Mouse (Mus musculus) layer of hippocampus, postnatal 36 days (tissue): Measurements from ENCODE around the gene Lgr6. TPM values are rescaled to one million over a fixed set of nuclear protein-coding genes. Genes with fewer than 3 reads are reported as not detected.
A peak's percentile ranks its signal among the peaks of the same experiment; 100 is the strongest.
"Not testable (repeated sequence)": the region's sequence is repeated elsewhere in the genome, so short reads cannot be mapped to it uniquely, and the experiment has no call there.

Experiments
- DNase-seq, 2 experiments: peaks; one replicate each; pipeline ENCODE4 v3.0.0; 2022
- total RNA-seq, 2 experiments: library from RNA; stranded (reverse); gene quantifications; 2 replicates each; pipeline ENCODE4 v1.2.3; 2021

The Lgr6 gene
- total RNA-seq, 2 experiments from 2014 or later = 1.7 to 1.8 TPM

DNA sequence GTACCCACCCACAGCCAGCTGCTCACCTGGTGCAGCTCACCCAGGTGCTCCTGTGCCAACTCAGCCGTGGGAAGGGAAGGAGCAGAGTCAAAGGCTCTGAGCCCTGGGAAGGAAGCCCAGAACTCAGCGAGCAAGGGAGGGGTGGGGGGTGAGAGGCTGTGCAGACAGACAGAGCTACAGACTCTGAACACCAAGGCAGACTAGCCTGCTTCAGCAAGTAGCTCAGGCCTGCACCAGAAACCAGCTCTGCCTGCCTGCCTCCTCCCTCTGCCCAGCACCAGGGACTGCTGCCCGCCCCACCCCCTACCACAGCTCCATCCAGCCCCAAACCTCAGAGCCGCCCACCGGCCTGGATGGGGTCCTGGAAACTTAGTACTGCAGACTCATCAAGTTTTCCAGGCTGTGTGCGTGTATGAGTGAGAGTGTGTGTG, 22.9 kb upstream of the Lgr6 start:
- no peak for DNase-seq

DNA sequence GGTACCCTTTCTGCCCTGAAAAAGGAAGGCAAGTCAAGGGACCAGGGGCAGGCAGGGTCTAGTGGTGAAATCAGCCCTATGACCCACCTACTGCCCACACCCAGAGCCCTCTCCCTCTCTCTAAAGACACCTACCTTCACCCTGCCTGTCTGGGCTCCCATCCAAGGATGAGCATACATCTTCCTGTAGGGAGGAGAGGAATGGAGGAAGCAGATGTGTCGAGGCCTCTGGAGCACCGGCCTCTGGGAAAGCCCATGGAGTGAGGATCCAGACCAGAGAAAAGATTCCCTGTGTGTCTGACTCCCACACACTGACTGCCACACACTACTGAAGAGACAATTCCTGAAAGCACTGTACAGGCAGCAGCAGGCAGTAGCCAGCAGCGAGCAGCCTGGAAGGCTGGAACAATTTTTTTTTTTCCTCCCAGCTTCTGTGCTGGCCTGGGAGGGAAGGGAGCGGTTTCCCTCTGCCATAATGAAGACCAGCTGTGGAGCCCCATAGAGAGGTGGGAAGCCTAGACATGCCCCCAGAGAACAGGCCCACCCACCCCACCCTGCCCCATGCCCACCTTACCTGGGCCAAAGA, 21.5 kb upstream of the Lgr6 start:
- no peak for DNase-seq

DNA sequence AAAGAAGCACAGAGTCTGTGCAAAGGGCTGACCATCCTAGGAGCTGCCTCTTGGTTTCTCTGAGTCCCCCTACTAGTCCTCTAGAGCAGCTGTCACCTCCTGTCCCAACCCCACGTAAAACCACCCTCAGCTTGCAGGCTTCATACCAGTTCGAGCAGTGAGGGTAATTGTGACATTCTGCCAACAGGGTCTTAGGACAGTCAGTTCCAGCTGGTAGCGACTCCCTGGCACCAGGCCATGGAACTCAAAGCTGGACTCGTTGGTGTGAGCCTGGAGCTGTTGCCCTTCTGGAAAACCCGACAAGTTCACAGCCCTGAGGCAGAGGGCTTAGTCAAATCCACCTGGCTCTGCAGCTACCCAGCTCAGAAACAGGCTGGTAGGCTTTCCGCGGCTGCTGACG, 20.9 kb upstream of the Lgr6 start:
- no peak for DNase-seq

DNA sequence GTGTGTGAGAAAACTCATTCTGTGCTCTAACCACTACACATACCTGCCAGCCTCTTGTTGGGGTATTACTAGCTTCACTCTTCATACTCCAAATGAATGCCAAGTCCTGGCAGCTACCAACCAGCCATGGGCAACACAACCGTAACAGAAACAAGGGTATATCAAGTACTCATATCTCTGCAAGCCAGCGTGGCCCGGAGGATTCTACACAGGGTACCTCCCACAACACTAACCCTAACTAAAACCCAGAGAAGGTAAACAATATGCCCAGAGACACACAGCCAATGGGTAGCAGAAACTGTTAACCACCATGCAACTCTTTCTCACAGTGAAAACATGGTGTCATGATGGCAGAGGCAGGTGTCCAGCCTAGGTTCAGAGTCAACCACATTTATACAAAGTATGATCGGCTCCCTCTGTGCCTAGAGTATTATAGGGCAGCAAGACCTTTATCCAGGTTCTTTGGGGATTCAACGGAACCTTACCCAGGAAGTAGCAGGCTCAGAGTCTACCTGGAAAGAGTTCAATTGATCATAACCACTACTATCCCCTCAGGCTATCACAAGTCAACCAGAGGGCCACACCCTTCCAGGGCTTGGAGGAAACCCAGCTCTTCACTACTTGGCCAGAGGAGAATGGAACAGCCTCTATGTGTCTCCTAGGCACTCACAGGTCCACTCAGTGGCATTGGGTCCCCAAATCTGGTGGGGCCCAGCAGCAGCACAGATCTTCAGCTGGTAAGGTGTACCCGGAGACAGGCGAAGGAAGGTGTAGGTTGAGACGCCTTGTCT, 19.7 kb upstream of the Lgr6 start:
- DNase-seq = no peak

DNA sequence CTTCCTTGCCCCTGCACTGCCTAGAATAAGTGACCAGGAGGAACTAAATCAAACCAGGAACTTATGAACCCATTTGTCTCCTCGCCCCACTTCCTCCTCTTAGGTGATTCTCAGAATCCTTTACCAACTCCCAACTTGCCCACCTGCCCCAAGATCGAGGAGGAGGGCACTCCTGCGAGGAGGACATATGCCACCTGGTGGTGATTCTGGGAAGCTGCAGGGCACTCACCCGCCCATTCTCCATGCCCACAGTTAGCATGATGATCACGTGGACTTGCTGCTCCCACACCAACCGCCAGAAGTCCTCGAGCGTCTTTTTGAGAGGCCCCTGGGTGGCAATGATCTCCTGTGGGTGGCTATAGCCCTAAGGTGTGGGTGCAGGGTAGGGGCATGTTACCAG, 7.6 kb upstream of the Lgr6 start:
- DNase-seq = no peak

DNA sequence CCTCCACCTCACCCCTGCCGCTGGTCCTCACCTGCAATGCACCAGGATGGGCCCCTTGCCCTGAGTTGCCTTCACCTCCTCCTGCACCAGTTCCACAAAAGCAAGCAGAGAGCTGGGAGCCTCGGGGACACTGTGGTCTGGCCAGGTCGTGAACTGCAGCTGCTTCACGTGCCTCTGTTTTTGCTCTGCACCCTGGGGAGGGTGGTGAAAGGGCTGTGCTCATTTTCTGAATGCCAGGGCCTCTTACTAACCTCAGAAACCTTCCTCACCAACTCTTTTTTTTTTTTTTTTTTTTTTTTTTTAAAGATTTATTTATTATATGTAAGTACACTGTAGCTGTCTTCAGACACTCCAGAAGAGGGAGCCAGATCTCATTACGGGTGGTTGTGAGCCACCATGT, 6.2 kb upstream of the Lgr6 start:
- DNase-seq = not testable (repeated sequence)

DNA sequence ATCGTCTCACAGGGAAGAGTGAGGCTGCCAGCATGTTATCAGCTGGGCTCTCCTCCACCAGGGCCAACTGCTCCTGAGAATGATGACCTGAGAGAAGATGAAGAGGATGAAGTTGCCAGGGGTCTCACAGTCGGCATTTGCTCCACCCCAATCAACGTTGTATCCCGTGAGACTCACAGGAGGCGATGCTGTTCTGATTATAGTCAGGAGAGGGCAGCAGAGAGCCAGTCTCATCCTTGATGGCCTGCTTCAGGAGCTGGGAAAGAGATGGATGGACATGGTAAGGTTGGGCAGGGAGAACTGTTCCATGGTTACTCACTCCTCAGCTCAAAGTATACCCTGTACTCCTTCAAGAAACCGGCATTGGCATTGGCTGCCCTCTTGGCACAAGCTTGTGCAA, 5.0 kb upstream of the Lgr6 start:
- DNase-seq = peak; percentile 60 to 70

DNA sequence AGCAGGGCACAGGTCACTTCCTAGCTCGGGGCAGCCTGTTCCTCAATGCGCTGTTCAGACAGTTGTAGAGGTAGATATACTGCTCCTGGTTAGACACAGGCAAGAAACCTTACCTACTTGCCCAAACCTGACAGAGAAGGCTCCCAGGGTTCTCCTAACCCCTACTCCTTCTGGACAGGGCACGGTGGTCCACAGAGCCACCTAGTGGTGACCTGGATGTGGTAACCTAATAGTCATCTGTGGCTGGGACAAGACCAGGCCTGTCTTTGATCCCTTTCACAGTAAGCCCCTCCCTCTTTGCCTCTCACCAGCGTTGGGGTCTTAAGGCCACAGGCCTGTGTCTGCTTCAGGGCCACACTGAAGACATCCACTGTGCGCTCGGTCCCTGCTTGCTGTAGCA, 3.5 kb upstream of the Lgr6 start:
- no peak for DNase-seq

DNA sequence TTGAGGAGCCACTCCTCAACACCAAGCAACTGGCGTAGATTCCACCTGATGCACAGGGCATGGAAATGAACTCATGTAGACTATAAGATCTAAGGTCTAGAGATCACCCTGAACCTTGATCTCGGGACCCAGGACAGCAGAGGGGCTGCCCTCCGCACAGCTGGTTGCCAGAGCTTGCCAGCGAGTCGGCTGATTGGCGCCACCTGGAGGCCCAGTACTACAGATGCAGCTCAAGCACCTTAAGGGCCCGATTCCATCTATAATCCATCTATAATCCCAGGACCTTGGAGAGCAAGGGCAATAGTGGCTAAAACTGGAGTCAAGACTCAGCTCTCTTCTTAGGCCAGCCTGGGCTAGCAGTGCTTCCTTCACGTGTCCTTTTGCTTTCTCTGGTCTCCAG, 875 bp upstream of the Lgr6 start:
- peak; percentile 49 to 52 for DNase-seq

DNA sequence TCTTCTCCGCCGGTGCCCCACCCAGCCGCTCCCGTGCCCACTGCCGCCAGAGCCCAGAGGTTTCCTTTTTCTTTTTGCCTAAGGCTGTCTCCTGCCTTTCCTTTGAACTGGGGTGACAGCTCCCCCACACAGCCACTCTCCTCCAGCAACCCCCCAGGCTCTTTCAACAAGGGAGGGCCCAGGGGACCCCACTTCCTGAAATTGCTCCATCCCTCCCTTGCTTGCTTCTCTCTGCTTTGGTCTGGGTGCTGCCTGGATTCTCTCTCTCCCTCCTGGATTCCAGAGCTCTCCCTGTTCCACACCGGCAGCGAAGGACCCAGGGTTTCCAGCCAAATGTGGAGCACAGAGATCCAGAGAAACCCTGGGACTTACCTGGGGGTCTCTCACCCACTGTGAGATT, 4.7 kb downstream of the Lgr6 start:
- no peak for DNase-seq

DNA sequence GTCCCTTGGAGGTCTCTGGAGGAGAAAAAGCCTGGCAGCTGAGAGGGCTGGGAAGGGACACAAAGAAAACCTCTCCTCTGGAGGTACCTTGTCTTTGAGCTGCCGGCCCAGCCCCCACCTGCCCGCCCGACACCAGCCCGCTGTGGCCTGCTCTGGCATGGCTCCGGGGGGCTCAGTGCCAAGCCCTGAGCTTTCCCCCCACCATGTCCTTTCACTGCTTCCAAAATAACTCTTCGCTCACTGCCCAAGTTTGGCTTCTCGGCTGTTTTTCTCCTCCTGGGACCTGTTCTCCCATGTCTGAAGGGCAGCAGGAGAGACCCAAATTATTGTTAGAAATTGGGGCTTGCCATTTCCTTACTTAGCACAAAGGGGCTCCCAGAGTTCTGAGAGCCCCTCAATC, 6.6 kb downstream of the Lgr6 start:
- DNase-seq = peak in 1 of 2 experiments; percentile 46

DNA sequence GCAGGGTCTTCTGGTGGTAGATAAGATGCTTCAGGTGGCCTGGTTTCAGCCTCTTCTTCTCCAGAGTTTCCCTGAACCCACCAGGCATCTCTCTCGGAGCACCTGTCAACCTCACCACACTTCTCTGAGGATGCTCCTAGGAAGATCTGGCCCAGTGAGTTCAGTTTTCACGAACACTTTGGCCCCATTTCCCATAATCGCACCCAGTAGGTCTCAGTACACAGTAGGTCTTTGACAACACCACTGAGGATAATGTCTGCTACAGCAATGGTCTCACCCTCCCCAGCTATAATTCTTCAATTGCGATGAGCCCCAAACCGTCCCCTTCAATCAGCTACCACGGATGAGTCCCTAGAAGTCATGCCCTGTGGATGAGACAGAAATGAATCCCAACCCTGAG, 7.6 kb downstream of the Lgr6 start:
- no peak for DNase-seq

DNA sequence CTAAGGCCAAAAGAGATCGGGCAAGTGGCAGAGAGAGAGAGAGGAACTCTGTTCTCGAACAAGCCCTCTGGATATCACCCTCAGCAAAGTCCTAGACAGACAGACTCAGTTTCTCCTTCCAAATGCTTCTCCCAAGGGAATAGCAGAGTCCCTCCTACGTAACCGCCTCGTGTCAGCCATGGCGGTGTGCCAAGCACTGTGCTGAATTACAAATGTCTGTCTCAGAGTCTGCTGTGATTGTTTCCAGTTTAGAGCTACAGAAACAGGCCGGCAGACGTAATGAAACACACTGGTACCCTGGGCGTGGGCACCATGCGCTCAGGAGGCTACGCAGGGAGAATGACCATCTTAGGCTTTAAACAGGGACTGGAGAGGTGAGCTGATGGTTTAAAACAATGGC, 8.8 kb downstream of the Lgr6 start:
- DNase-seq = peak; percentile 76

DNA sequence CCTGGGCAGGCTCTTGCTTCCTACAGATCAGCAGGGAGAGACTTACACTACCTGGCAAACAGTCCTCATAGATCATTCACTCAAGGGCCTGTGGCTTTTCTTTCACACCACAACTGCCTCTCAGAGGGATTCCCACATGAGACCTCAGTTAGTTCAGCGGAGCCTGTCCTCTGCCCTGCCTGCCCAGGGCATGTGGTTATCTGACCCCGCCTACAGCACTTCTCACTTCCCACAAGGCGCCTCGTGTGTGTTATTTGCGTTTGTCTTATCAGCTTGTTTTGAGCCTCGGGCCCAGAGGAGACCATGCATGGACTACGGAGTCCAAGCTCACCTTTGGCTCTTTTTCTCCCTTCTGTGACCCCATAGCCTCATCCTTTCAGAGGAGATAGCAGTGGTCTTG, 9.9 kb downstream of the Lgr6 start:
- DNase-seq = no peak

DNA sequence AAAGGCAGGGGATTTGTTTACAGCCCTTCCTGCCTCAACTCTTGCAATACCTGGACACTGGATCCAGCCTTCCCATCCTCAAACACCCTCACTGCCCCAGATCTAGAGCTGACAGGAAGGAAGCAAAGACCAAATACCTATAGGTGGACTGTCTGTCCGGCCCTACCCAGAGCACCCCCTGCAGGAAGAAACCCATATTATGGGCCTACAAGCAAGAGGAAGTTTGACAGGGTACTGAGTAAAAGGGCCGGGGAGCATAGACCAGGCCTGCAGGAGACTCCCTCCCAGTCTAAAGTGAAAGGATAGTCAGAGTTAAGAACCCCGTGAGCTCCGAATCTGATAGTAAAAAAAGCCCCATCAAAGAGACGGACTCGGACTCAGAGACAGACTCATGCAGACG, 10.4 kb downstream of the Lgr6 start:
- DNase-seq = no peak

DNA sequence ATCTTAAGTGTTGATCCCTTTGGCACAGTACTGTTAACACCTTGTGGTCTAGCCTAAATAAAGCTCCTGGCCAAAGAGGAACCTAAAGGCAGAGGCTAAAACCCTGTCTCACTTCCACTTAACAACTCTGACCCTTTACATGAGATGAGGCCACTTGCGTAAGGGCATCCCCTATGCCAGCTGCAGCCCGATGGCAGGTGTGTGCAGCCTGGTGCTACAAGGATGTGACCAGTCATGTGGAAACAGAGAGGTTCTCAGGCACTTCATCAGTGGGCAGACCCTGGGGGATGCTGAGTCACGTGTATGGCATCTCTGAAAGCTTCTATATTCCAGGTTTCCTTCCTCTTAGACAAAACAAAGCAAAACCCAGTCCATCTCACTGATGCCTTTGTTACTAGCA, 14.2 kb downstream of the Lgr6 start:
- no peak for DNase-seq

DNA sequence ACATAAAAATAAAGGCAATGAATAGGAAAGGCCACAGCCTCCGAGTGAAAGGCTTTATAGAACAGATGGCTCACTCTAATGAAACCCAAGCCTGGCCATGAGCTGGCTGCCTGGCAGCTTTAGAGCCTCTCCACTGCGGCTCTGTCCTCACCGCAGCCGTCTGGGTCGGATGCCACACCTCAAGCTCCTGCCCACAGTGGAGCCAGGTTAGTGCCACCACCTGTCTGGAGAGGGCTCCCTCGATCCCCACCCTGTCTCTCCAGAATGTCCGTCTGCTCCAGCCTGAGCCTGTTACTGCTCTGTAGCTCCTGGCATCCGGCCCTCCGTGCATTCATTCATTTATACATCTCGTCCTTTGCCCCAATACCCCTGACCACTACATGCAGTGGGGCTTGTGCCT, 15.4 kb downstream of the Lgr6 start:
- DNase-seq = no peak

DNA sequence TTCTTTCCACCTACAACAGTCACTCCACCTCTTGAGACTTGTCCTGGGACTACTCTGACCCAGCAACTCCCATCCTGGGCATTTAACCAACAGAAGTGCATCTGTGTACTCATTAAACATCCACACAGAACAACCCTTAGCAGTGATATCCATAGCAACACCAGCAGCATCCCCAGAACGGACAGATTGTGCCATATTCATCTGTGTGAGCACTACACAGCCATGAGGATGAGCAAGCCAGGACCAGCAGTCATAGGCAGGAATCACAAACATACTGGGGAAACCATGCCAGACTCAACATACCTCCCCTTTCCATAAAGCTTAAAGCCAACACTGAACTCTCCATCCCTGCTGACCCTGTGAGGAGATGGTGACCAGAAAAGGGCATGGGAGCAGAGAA, 17.7 kb downstream of the Lgr6 start:
- peak; percentile 56 to 59 for DNase-seq

DNA sequence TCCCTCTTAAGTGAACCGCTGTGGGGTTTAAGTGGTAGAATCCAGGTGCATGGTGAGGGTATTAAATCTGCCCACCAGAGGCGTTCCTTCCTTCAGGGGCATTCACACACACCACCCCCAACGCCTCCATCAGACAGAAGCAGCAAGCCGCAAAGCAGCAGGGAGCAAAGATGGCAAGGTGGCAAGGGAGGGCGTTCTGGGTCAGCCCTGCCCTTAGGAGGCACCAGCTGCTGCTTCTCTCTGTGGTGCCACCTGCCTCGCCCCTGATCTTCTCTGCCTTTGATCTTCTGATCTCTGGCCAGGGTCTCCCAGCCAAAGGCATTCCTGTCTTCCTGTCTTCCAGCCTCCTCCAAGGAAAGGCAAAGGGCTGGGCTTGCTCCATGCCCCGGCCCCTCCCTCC, 19.1 kb downstream of the Lgr6 start:
- DNase-seq = no peak

DNA sequence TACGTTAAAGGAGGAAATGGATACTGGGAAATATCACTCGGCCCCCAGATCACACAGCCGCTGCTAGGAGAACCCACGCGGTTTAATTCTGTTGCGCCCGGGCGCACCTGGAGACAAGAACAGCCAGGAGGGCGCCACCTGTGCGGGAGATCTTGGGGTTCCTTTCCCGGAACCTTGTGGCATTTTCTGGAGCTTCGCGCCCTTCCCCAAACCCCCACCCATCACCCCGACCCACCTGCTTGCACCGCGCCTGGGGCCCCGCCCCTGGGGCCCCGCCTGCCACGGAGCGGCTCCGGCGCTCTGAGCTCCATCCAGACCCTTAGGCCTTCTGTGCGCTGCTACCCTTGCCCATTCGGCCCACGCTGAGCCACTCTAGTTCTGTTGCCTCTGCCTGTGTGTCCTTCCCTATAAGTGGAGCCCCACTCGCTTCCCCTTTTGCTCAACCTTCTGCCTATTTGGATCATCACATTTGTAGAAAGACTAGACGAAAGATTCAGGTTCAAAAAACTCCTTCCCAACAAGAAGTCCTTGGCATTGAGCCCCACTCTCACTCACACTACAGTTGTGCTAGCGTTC, 19.7 kb downstream of the Lgr6 start:
- no peak for DNase-seq

DNA sequence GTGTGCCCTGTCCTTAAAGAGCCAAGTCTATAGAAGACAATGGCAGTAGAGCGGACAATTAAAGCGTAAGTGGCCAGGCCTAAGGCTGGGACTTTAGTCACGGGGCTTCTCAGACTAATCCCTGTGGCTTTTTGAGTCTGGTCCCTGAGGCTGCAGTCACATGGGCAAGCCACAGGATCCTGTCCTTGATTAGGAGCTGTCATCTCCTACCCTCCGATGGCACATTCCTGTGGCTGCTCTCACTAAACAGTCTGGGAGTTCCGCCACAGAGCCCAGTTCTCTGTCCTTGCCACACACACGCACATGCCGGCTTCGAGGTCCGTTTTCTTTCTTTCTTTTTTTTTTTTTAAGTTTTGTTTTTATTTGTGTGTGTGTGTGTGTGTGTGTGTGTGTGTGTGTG, 21.6 kb downstream of the Lgr6 start:
- DNase-seq = no peak

DNA sequence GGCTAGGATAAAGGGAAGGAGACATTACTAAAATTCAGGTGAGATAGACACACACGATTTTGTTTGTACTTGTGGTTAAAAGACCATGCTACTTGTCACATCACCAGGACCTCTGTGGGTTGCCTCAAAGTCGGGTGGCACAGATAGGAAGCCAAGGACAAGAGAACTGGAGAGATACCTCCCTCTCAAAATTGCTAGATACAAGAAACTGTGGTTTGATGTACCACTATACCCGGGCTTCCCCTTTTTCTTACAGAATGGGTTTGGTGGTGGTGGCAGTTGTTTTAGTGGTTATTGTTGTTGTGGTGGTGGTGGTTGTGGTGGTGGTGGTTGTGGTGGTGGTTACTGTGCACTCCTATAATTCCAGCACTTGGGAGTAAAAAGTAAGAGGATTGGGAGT, 22.8 kb downstream of the Lgr6 start:
- DNase-seq = no peak

DNA sequence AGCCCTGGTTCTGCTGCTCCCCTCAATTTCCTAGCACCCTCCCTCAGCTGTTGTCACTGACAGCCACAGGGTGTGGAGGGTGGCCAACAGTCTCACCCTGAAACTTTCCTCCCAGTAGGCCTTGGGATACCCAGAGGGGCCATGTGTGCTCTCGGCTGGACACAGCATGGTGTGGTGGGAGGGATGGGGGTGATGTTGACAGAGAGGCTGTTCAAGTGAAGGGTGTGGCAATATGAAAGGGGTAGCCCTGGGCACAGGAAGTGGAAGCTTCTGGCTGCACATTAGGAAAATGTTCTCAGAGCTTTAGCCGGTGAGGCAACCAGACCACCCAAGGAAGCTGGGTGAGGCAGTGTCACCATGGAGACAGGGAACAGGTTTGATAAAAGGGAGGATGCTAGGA, 26.1 kb downstream of the Lgr6 start:
- DNase-seq = no peak

DNA sequence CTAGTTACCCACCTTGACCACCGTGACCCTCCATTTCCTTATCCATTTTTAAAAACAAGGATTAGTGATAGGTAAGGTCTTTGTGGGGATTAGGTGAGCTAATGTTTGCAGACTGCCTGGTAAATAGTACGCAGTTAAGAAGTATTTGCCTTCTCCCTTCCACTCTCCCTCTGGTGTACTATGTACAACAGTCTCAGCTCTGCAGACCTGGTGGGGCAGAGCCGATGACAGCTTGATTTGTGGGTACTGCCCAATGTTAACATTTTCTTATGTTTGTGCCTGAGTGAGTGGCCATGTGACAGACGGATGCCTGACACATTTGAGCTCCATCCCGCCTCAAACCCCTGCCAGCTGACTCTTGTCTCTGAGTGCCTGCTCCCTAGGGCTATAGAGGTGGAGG, 28.6 kb downstream of the Lgr6 start:
- no peak for DNase-seq
